Mouse (Mus musculus): ENCODE measurements around the gene Bcr. TPM values are rescaled to one million over a fixed set of nuclear protein-coding genes. Genes with fewer than 3 reads are reported as not detected.

Gene Bcr
- polyA plus RNA-seq, 1 experiment, result 11.7 TPM

GRCm38 (mm10) chr10:75222611-75222998 is 162.2 kb downstream of the Bcr start:
- Histone ChIP-seq H3K4me3 (ENCODE audit: control insufficient read depth, low read depth, low read length) (no peak overlapping the region), H3K27ac (ENCODE audit: control insufficient read depth, insufficient read depth, low read depth, low read length) (peak overlapping the region; percentile 84), H3K27me3 (ENCODE audit: control insufficient read depth, insufficient read depth, low read length) (no peaks in the 10 kb centered on the region), H3K4me1 (ENCODE audit: control insufficient read depth, insufficient read depth, low read length) (peaks cover 8% of the 10 kb centered on the region), H3K36me3 (ENCODE audit: control insufficient read depth, insufficient read depth, low read length) (no peaks in the 10 kb centered on the region)
- TF ChIP-seq CTCF (IDR thresholded peaks at IDR 0.05; ENCODE audit: control insufficient read depth, insufficient read depth, insufficient replicate concordance, low read depth, low read length), result no peak
- TF ChIP-seq POLR2A (IDR thresholded peaks at IDR 0.05; ENCODE audit: control insufficient read depth, low read depth, low read length), result no peak

- TF ChIP-seq CTCF (IDR thresholded peaks at IDR 0.05; ENCODE audit: control insufficient read depth, insufficient read depth, insufficient replicate concordance, low read depth, low read length) (no peak), POLR2A (IDR thresholded peaks at IDR 0.05; ENCODE audit: control insufficient read depth, low read depth, low read length) (no peak)
- Histone ChIP-seq H3K27ac (ENCODE audit: control insufficient read depth, insufficient read depth, low read depth, low read length) (peak overlapping the region; percentile 53), H3K36me3 (ENCODE audit: control insufficient read depth, insufficient read depth, low read length) (no peaks in the 10 kb centered on the region), H3K4me1 (ENCODE audit: control insufficient read depth, insufficient read depth, low read length) (peaks cover 8% of the 10 kb centered on the region), H3K27me3 (ENCODE audit: control insufficient read depth, insufficient read depth, low read length) (no peaks in the 10 kb centered on the region), H3K4me3 (ENCODE audit: control insufficient read depth, low read depth, low read length) (peak overlapping the region; percentile 68)
These were observed 163.8 kb downstream of the Bcr start for GRCm38 (mm10) chr10:75224154-75224553.

GRCm38 (mm10) chr10:75224630-75225029 is 164.2 kb downstream of the Bcr start:
- Histone ChIP-seq H3K4me1 (ENCODE audit: control insufficient read depth, insufficient read depth, low read length) (peaks cover 8% of the 10 kb centered on the region), H3K27me3 (ENCODE audit: control insufficient read depth, insufficient read depth, low read length) (no peaks in the 10 kb centered on the region), H3K27ac (ENCODE audit: control insufficient read depth, insufficient read depth, low read depth, low read length) (no peak overlapping the region), H3K4me3 (ENCODE audit: control insufficient read depth, low read depth, low read length) (no peak overlapping the region), H3K36me3 (ENCODE audit: control insufficient read depth, insufficient read depth, low read length) (no peaks in the 10 kb centered on the region)
- TF ChIP-seq POLR2A (IDR thresholded peaks at IDR 0.05; ENCODE audit: control insufficient read depth, low read depth, low read length) (no peak), CTCF (IDR thresholded peaks at IDR 0.05; ENCODE audit: control insufficient read depth, insufficient read depth, insufficient replicate concordance, low read depth, low read length) (no peak)

- Histone ChIP-seq H3K4me1 (ENCODE audit: control insufficient read depth, insufficient read depth, low read length) (peaks cover 13% of the 10 kb centered on the region), H3K4me3 (ENCODE audit: control insufficient read depth, low read depth, low read length) (no peak overlapping the region), H3K27me3 (ENCODE audit: control insufficient read depth, insufficient read depth, low read length) (no peaks in the 10 kb centered on the region), H3K36me3 (ENCODE audit: control insufficient read depth, insufficient read depth, low read length) (peaks cover 4% of the 10 kb centered on the region), H3K27ac (ENCODE audit: control insufficient read depth, insufficient read depth, low read depth, low read length) (no peak overlapping the region)
- TF ChIP-seq POLR2A (IDR thresholded peaks at IDR 0.05; ENCODE audit: control insufficient read depth, low read depth, low read length), result no peak
- no peak for TF ChIP-seq CTCF (IDR thresholded peaks at IDR 0.05; ENCODE audit: control insufficient read depth, insufficient read depth, insufficient replicate concordance, low read depth, low read length)
These were observed 167.0 kb downstream of the Bcr start for GRCm38 (mm10) chr10:75227381-75227780.

- H3K27me3 ChIP-seq (ENCODE audit: control insufficient read depth, insufficient read depth, low read length), result no peaks in the 10 kb centered on the region
- no peak for TF ChIP-seq CTCF (IDR thresholded peaks at IDR 0.05; ENCODE audit: control insufficient read depth, insufficient read depth, insufficient replicate concordance, low read depth, low read length)
- TF ChIP-seq POLR2A (IDR thresholded peaks at IDR 0.05; ENCODE audit: control insufficient read depth, low read depth, low read length), result no peak
- no peak overlapping the region for H3K4me3 ChIP-seq (ENCODE audit: control insufficient read depth, low read depth, low read length)
- H3K27ac ChIP-seq (ENCODE audit: control insufficient read depth, insufficient read depth, low read depth, low read length), result no peak overlapping the region
- H3K4me1 ChIP-seq (ENCODE audit: control insufficient read depth, insufficient read depth, low read length), result peaks cover 5% of the 10 kb centered on the region
- peaks cover 6% of the 10 kb centered on the region for H3K36me3 ChIP-seq (ENCODE audit: control insufficient read depth, insufficient read depth, low read length)
These were observed 170.2 kb downstream of the Bcr start for GRCm38 (mm10) chr10:75230572-75230971.

- Histone ChIP-seq H3K4me1 (ENCODE audit: control insufficient read depth, insufficient read depth, low read length) (peaks cover 5% of the 10 kb centered on the region), H3K27ac (ENCODE audit: control insufficient read depth, insufficient read depth, low read depth, low read length) (no peak overlapping the region), H3K4me3 (ENCODE audit: control insufficient read depth, low read depth, low read length) (no peak overlapping the region), H3K36me3 (ENCODE audit: control insufficient read depth, insufficient read depth, low read length) (peaks cover 6% of the 10 kb centered on the region), H3K27me3 (ENCODE audit: control insufficient read depth, insufficient read depth, low read length) (no peaks in the 10 kb centered on the region)
- no peak for TF ChIP-seq CTCF (IDR thresholded peaks at IDR 0.05; ENCODE audit: control insufficient read depth, insufficient read depth, insufficient replicate concordance, low read depth, low read length)
- no peak for TF ChIP-seq POLR2A (IDR thresholded peaks at IDR 0.05; ENCODE audit: control insufficient read depth, low read depth, low read length)
These were observed 171.5 kb downstream of the Bcr start for GRCm38 (mm10) chr10:75231876-75232275.

GRCm38 (mm10) chr10:75232612-75233155 is 172.3 kb downstream of the Bcr start:
- Histone ChIP-seq H3K4me3 (ENCODE audit: control insufficient read depth, low read depth, low read length) (no peak overlapping the region), H3K4me1 (ENCODE audit: control insufficient read depth, insufficient read depth, low read length) (peaks cover 5% of the 10 kb centered on the region), H3K27ac (ENCODE audit: control insufficient read depth, insufficient read depth, low read depth, low read length) (no peak overlapping the region), H3K27me3 (ENCODE audit: control insufficient read depth, insufficient read depth, low read length) (no peaks in the 10 kb centered on the region), H3K36me3 (ENCODE audit: control insufficient read depth, insufficient read depth, low read length) (peaks cover 6% of the 10 kb centered on the region)
- TF ChIP-seq CTCF (IDR thresholded peaks at IDR 0.05; ENCODE audit: control insufficient read depth, insufficient read depth, insufficient replicate concordance, low read depth, low read length) (no peak), POLR2A (IDR thresholded peaks at IDR 0.05; ENCODE audit: control insufficient read depth, low read depth, low read length) (no peak)

Data from testis, adult 2 months (tissue).